In genomic region chr8:115237596-115237995, GRCm38 (mm10) we compare ENCODE assay signal across 27 mouse cellular contexts.
A peak's percentile ranks its signal among the peaks of the same experiment; 100 is the strongest.
DNase-seq lines count a peak whose midpoint lies in the region; ATAC-seq and TF ChIP-seq lines count a peak whose summit lies in the region.
"Had no signal": no experiment of that assay in that cellular context is flagged by ENCODE, and none has a peak within 500 bp of the region (broad histone marks: within the 10 kb centered on the region; RNA-seq: fewer than 3 reads in every experiment).

No protein-coding gene starts in this region.

- H3K36me3 ChIP-seq in hindbrain, embryonic 13.5 days, result no peaks in the 10 kb centered on the region
- H3K36me3 ChIP-seq in hindbrain, embryonic 14.5 days (replicated peaks; ENCODE audit: control insufficient read depth, insufficient read depth), result no peaks in the 10 kb centered on the region
- H3K36me3 ChIP-seq: heart, embryonic 15.5 days; limb, embryonic 13.5 days; lung, embryonic 15.5 days; midbrain, embryonic 12.5 days had no signal

- DNase-seq in gastrocnemius, postnatal 14 days, result peak; percentile 25
- no peak for DNase-seq in gastrocnemius, adult 8-10 months (ENCODE audit: low spot score in 2 of 2)
- no peak for DNase-seq in hindbrain, embryonic 14.5 days (ENCODE audit: low spot score)
- DNase-seq in brain, embryonic 14.5 days (ENCODE audit: low read depth), result peak; percentile 59
- DNase-seq in skeletal muscle tissue, adult 2 months (ENCODE audit: low read depth, low spot score), result peak; percentile 25
- DNase-seq in frontal cortex, postnatal 25 days (ENCODE audit: low spot score in 2 of 2), result no peak
- DNase-seq: adrenal gland, postnatal 10 days; B cell, adult 2 months; cerebellum, adult 11 months; cerebellum, adult 9-10 months; cerebellum, postnatal 36 days; kidney, adult 18-20 months; kidney, postnatal 36 days; right cerebral cortex, postnatal 25 days; spleen, adult 18-20 months; thymus, postnatal 14 days had no signal

- no peak overlapping the region for H3K4me2 ChIP-seq in hindbrain, embryonic 13.5 days
- H3K4me2 ChIP-seq in hindbrain, embryonic 14.5 days (replicated peaks), result no peak overlapping the region
- H3K4me2 ChIP-seq: heart, embryonic 15.5 days; limb, embryonic 13.5 days; liver, embryonic 11.5 days; lung, embryonic 15.5 days; midbrain, embryonic 12.5 days had no signal

- ATAC-seq in hindbrain, embryonic 13.5 days (ENCODE audit: low FRiP score), result no peak
- ATAC-seq in hindbrain, embryonic 14.5 days (ENCODE audit: low FRiP score), result no peak
- ATAC-seq: forebrain, embryonic 16.5 days; hindbrain, embryonic 16.5 days had no signal

- no peak for TF ChIP-seq CTCF in brain, embryonic 14.5 days (IDR thresholded peaks at IDR 0.05; ENCODE audit: borderline replicate concordance, extremely low read depth, insufficient read depth, insufficient read length)

- peaks cover 17% of the 10 kb centered on the region; the same call in 1 of the 2 replicates for H3K27me3 ChIP-seq in hindbrain, embryonic 13.5 days
- no peaks in the 10 kb centered on the region for H3K27me3 ChIP-seq in hindbrain, embryonic 14.5 days (ENCODE audit: control insufficient read depth, insufficient read depth, low read length)
- H3K27me3 ChIP-seq: heart, embryonic 15.5 days; lung, embryonic 15.5 days had no signal

- intact Hi-C loops in gastrocnemius, postnatal 14 days (cut with DNase I; ENCODE audit: low total_unique reads), result no loop called here

- no peak for TF ChIP-seq POLR2A in brain, embryonic 14.5 days (IDR thresholded peaks at IDR 0.05; ENCODE audit: borderline replicate concordance, extremely low read depth, insufficient read depth, insufficient read length, poor library complexity, severe bottlenecking)

- WGBS in hindbrain, embryonic 13.5 days, result 31% methylated on average over 9 of the region's 9 CpGs
- 17% methylated on average over 9 of the region's 9 CpGs for WGBS in hindbrain, embryonic 14.5 days

- H3K4me1 ChIP-seq in hindbrain, embryonic 13.5 days (replicated peaks), result peaks cover 9% of the 10 kb centered on the region
- H3K4me1 ChIP-seq in hindbrain, embryonic 14.5 days (replicated peaks; ENCODE audit: control insufficient read depth, insufficient read depth, low read length), result peaks cover 9% of the 10 kb centered on the region; the same call in 1 of the 2 replicates
- H3K4me1 ChIP-seq: heart, embryonic 15.5 days; lung, embryonic 15.5 days had no signal

- H3K9ac ChIP-seq in hindbrain, embryonic 13.5 days, result 0 out of 2 replicates have a peak overlapping the region, but pooled peaks have one; percentile 53
- H3K9ac ChIP-seq in hindbrain, embryonic 14.5 days, result no peak overlapping the region
- H3K9ac ChIP-seq: heart, embryonic 15.5 days; limb, embryonic 13.5 days; lung, embryonic 15.5 days; midbrain, embryonic 12.5 days had no signal

- H3K27ac ChIP-seq in hindbrain, embryonic 13.5 days, result no peak overlapping the region
- H3K27ac ChIP-seq in hindbrain, embryonic 14.5 days, result no peak overlapping the region
- H3K27ac ChIP-seq: heart, adult 2 months; heart, embryonic 15.5 days; layer of hippocampus, adult 2 months; left cerebral cortex, adult 2 months; limb, embryonic 13.5 days; lung, embryonic 15.5 days; midbrain, embryonic 12.5 days had no signal

- H3K9me3 ChIP-seq in hindbrain, embryonic 13.5 days, result no peaks in the 10 kb centered on the region
- no peaks in the 10 kb centered on the region for H3K9me3 ChIP-seq in hindbrain, embryonic 14.5 days (ENCODE audit: control insufficient read depth, low read length)
- H3K9me3 ChIP-seq: heart, embryonic 15.5 days; limb, embryonic 13.5 days; lung, embryonic 15.5 days; midbrain, embryonic 12.5 days had no signal

- H3K4me3 ChIP-seq in hindbrain, embryonic 13.5 days, result no peak overlapping the region
- no peak overlapping the region for H3K4me3 ChIP-seq in hindbrain, embryonic 14.5 days (replicated peaks; ENCODE audit: low read length)
- H3K4me3 ChIP-seq: heart, adult 2 months; heart, embryonic 15.5 days; layer of hippocampus, adult 2 months; left cerebral cortex, adult 2 months; limb, embryonic 13.5 days; lung, embryonic 15.5 days; midbrain, embryonic 12.5 days had no signal

Comparison
In these comparisons a context has a peak if more than half of its experiments do, and no peak if none do; other contexts are left out.
1. DNase-seq: peak in gastrocnemius, postnatal 14 days (single experiment), brain, embryonic 14.5 days (single experiment) and skeletal muscle tissue, adult 2 months (single experiment); none in gastrocnemius, adult 8-10 months (0 of 2), hindbrain, embryonic 14.5 days (single experiment) and frontal cortex, postnatal 25 days (0 of 2).